Mouse (Mus musculus) C2C12 (cell line): ENCODE results near the gene Tmem135.

Experiments used
- CEBPB ChIP-seq: IDR thresholded peaks from one replicate; pipeline ENCODE4 v1.6.1; 2011; ENCODE audit warnings: low read depth, mild to moderate bottlenecking, control low read depth, moderate library complexity
- CTCF ChIP-seq: IDR thresholded peaks from one replicate; pipeline ENCODE4 v1.5.1; 2011; ENCODE audit not compliant: control insufficient read depth, insufficient read depth, insufficient read length
- FOSL1 ChIP-seq: IDR thresholded peaks from one replicate; pipeline ENCODE4 v1.8.0; 2011; ENCODE audit warnings: mild to moderate bottlenecking, low read length; ENCODE audit not compliant: poor library complexity, insufficient read depth, severe bottlenecking
- MAX ChIP-seq: IDR thresholded peaks from one replicate; pipeline ENCODE4 v1.6.1; 2011; ENCODE audit warnings: mild to moderate bottlenecking, control low read depth
- MYOD1 ChIP-seq: IDR thresholded peaks from one replicate; pipeline ENCODE4 v1.6.1; 2011; ENCODE audit warnings: low read depth; ENCODE audit not compliant: control insufficient read depth, insufficient read length
- MYOG ChIP-seq: IDR thresholded peaks from one replicate; pipeline ENCODE4 v1.6.1; 2011; ENCODE audit not compliant: control insufficient read depth, insufficient read length; ENCODE audit errors: extremely low read depth
- USF1 ChIP-seq: IDR thresholded peaks from one replicate; pipeline ENCODE4 v1.6.1; 2011; ENCODE audit warnings: low read depth, mild to moderate bottlenecking, control low read depth, moderate library complexity

DNA sequence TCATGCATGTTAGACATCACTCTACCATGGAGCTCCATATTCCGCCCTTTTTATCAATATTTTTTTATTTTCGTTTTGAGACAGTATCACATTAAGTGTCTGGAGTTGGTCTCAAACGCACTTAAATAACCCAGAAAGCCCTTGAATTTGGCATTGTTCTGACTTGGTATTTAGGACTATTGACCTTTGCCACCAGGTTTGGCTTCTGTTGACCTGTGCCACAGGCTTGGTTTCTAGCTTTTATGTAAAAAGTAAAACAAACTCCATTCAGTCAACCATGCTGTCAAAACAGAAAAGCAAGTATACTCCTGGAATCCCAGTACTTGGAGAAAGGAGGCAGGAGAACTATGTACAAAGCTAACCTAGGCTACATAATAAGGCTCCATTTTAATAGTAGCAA lies 12.7 kb downstream of the Tmem135 start:
- TF ChIP-seq CTCF, result no peak
- no peak for TF ChIP-seq MYOD1
- no peak for TF ChIP-seq CEBPB
- TF ChIP-seq USF1, result no peak
- TF ChIP-seq MYOG, result no peak
- TF ChIP-seq MAX, result no peak
- TF ChIP-seq FOSL1, result no peak
